Mouse (Mus musculus) fibroblast of lung, adult 2 months (primary cell): Measurements from ENCODE around the gene Grk3.

Experiments used
- DNase-seq: peaks from one replicate; pipeline ENCODE4 v3.0.0-alpha.2; 2011; ENCODE audit warnings: low read depth

The Grk3 gene

GRCm38 (mm10) chr5:112941001-112941400 is 74.6 kb downstream of the Grk3 start:
- no peak for DNase-seq

GRCm38 (mm10) chr5:112936632-112937031 is 79.0 kb downstream of the Grk3 start:
- DNase-seq, result no peak

DNA sequence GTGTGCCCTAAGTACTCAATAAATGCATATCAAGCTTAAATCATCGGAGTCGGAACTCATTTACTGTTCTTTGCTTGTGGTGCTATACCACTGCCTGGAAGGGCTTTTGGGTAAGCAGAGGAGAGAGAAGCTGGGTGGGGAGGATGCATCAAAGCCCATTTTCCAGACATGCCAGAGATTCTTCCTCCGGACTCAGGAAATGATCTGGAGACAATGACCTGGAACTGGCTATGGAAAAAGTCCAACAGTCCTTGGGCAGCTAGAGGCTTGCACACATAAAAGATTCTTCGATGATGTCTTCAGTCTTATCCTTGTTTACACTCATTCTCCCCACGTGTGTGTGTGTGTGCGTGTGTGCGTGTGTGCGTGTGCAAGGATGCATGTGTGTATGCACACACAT is 80.2 kb downstream of the Grk3 start:
- no peak for DNase-seq

- DNase-seq, result no peak
Measured at GRCm38 (mm10) chr5:112932878-112933567, 82.6 kb downstream of the Grk3 start.

DNA sequence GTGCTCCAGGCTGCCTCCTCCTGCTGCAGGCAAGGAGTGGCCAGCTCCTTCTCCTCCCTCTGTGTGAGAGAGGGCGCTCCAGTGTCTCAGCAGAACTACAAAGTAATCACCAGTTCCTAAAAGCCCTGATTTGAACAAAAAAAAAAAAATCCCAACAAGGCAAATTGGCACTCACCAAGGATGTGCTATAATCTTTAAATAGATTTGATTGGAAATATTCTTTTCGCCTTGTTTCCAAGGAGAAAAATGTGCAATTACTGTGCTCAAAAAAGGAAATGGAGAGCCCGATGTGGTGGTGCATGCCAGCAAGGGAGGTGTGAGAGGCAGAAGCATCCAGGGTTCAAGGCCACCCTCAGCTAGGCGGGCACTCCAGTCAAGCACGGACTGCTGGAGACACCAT is 83.7 kb downstream of the Grk3 start:
- DNase-seq, result no peak

- DNase-seq, result no peak
Measured at GRCm38 (mm10) chr5:112928201-112928881, 87.2 kb downstream of the Grk3 start.

- no peak for DNase-seq
Measured at GRCm38 (mm10) chr5:112925422-112925821, 90.2 kb downstream of the Grk3 start.

GRCm38 (mm10) chr5:112924806-112925205 is 90.8 kb downstream of the Grk3 start:
- no peak for DNase-seq

GRCm38 (mm10) chr5:112923841-112924240 is 91.8 kb downstream of the Grk3 start:
- no peak for DNase-seq

GRCm38 (mm10) chr5:112921914-112922313 is 93.7 kb downstream of the Grk3 start:
- no peak for DNase-seq

GRCm38 (mm10) chr5:112910381-112910780 is 105.2 kb downstream of the Grk3 start:
- no peak for DNase-seq

DNA sequence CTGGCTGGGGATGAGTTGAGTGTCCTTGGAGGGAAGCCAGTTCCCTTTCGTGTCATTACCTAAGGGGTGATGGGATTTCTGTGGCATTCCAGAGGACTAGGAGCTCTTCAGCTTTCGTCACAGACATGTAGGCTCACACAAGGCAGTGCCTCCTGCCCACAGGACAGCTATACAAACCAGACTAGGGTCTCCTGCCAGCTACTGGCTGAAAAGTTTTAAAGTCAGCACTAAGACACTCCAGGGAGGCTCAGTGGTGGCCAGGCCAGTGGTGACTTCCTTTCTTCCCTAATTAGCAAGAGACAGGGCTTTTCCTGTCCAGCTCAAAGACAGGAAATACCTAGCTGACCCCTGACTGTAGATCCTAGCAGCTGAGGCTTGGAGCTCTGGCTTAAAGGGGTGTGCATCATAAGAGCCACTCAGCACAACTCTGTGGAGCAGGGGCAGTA is 107.4 kb downstream of the Grk3 start:
- DNase-seq, result no peak

DNA sequence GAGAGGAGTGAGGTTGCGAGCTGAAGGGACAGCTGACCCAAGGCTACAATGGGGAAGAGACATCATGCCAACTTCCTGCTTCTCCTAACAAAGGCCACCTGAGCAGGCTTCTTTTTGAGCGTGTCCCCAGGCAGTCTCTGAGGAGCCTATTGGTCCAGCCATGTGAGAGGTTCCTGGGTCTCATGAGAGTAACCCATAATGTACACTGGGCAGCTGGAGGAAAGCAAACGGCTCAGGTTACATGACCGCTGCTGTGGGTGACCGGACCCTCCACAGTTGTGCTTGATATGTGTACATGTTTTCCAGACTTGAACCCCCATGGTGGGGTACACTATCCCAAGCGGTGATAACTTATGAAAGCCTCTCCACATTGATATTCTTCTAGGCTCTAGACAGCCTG is 108.1 kb downstream of the Grk3 start:
- no peak for DNase-seq

DNA sequence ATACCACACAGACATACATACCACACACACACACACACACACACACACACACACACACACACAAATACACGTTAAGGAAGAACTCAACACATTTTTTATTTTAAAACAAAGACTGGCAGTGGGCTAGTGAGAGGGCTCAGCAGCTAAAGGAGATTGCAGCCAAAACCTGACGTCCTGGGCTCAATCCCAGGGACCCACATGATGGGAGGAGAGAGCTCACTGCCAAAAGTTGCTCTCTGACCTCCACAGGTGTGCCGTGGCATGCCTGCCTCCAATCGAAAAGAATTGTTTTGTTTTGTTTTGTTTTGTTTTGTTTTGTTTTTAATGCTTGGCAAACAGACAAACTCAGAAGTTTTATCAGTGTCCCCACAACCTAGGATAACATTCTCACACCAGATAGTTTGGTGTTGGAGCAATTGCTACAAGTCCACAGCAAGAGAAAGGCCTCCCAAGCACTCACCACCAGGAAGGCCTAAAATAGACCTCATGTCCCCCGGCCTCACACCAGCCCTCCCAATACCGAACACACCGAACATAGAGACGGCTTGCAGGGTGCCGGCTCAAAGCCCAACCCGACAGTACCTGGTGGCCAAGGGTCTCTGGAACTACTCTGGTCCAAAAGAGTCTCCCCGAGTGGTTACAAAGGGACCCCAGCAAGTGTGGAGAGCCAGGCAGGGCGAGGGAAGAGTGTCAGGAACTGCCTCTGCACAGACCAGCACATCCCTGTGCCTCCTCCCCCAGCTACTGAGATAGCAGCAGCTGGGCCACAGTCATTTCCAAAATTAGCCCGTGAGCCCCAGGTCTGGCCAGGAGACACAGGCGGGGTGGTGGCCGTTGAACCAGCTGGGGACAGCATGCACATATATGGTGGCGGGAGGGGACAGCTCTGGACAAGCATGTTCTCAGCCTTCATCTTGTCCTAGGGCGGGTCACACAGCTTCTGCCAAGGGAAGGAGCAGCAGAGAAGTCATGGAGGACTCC is 119.6 kb downstream of the Grk3 start, which contains the start of gene Myo18b:
Gene Myo18b (minus strand): TSS at position 689 of the 981 bp plus-strand sequence.
- no peak for DNase-seq

DNA sequence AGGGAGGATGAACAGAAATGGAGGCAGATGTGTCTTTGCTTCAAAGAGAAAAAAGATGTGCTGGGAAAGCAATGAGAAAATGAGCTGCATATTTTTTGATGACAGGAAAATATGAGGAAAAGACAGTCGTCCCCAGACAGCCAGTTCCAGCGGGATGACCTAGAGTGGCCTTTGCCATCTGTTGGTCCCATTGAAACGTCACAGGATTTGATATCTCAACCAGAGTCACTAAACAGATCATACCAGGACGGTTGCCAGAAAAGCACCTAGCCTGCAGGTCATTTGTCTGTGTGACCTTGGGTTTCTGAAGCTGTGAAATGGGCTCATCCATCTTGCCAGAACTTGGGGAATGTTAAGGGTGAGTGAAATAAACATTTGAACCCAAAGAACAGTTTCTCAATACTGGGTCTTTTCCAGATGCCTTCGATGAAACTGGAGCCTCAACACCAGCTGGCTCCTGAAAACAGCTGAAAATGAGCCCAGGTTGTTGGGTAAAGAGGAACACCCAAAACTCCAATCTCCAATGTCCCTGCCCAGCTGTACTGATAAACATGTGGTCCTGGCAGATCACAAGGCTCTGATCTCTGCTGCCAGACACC is 122.0 kb downstream of the Grk3 start:
- DNase-seq, result no peak

DNA sequence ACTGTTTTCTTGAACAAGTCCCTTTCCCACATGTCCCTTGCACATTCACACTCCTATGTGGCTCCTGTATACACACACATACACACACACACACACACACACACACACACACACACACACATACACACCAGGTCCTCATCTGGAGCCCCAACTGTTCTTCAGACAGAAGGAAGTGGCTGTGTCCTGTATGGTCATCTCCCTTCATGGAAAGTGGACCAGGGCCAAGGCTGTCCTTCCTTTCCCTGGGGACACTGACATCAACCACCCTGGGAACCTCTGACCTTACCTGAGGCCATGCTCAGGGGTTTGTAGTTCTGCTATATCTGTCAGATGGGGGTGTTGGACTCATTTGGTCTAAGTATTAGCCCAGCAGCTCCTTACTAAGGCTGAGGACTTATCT is 123.2 kb downstream of the Grk3 start:
- no peak for DNase-seq

- no peak for DNase-seq
Measured at GRCm38 (mm10) chr5:112888651-112889050, 126.9 kb downstream of the Grk3 start.

DNA sequence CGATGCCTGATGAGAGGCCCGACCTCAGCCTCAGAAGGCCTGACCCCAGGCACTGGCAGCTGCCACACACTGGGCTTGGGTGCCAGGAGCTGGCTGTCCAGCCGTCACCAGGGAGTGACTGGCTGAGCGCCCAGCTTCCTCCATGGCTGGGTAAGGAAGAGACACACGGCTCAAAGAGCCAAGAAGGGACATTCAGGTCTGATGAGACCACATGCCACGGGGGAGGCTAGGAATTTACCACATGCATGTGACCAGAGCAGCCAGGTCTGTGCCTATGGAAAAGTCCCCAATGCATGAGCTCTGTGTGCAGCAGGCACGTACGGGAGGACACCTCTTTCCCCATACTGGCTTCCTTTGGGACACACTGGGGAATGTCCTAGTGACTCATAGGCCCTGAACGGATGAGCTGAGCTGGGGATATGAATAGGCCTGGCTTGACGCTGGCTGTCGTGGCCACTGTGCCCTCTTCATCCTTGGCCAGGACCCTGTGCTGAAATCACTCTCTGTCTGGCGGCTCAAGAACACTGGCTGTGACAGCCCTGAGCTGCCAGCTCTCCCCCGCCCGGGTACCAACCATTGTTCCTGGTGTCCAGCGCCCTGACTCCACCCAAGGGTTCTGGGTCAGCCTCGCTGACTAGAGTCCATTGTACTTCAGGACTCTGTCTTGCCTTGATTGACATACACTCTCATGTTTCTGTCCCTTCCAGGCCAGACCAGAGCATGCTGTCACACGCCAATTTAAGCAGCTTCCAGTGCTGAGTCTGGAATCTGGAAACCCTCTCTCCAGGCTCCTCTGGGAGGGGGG is 128.7 kb downstream of the Grk3 start:
- no peak for DNase-seq

DNA sequence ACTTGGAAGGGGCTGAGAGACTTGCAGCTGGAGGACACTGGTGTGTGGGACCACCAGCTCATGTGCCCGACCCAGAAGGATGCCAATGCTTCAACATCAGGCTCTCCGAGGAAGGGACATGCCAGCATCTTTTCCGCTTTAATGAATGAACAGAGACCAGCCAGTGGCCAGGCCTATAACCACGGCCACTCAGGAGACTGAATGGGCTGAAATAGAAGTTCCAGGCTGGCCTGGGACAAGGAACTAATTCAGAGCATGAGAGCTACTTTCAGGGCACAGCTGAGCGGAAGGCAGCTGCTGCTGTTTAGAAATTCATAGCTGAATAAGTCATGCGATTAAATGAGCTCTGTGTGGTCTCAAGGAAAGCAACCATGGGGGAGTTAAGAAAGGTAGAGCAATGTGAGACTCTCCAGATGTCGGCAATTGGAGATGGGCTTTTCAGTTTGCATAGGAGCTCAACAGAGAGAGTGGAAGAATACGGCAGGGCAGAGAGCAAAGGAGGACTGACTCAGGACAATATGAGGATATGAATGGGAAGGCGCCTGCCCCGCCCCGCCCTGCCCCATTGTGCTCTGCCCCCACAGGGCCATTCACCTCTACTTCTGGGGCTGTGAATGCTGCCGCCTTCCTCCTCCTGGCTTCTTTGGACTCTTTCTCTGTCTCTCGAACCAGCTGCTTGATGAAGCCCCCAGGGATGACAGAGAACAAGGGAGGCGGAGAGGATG is 138.0 kb downstream of the Grk3 start:
- DNase-seq, result no peak

DNA sequence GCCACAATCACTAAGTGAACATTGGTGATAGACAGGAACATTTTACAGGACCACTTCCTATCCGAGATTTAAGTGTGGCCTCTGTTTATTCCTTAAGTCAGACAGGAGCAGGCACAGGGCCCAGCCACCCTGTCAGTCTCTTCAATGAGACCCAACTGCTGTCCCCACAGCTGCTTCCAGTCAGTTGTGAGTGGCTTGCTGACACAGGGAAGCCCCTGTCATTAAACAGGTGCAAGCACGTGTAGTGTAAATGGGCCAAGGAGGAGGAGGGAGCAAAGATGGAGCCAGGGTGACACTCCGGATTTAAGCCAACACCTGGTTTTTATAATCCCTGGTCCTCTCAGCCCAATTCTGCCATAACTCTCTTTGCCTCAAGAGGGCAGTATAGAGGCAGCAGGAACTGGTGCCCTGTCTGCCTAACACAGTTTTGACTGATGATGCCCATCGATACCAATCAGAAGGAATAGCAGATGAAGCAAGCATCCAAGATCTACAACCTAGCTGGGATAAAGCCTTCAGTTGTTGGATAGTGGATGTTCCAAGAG is 138.7 kb downstream of the Grk3 start:
- DNase-seq, result no peak
